Mouse (Mus musculus) heart, embryonic 11.5 days (tissue): ENCODE results near the gene Lman1l. TPM values are rescaled to one million over a fixed set of nuclear protein-coding genes. Genes with fewer than 3 reads are reported as not detected.
A peak's percentile ranks its signal among the peaks of the same experiment; 100 is the strongest.

ENCODE experiments used
- ATAC-seq: fragments of 200-750 bp; cut with Nextera tagmentation; replicated peaks from 2 replicates; pipeline ENCODE4 v1.8.0; 2017; ENCODE audit warnings: moderate library complexity; ENCODE audit not compliant: insufficient number of reproducible peaks, low FRiP score, low TSS enrichment
- H3K27ac ChIP-seq: fragments of 300-500 bp; sonication (generic); 2 replicates; pipeline ENCODE4 v1.5.1; 2014; ENCODE audit warnings: mild to moderate bottlenecking, low read depth, low read length
- H3K27me3 ChIP-seq: fragments of 300-500 bp; sonication (generic); 2 replicates; pipeline ENCODE4 v1.6.1; 2014; ENCODE audit warnings: mild to moderate bottlenecking, low read length, mixed read lengths; ENCODE audit not compliant: control insufficient read depth, insufficient read depth
- H3K36me3 ChIP-seq: fragments of 300-500 bp; sonication (generic); 2 replicates; pipeline ENCODE4 v1.6.1; 2014; ENCODE audit warnings: mild to moderate bottlenecking, low read length, moderate library complexity, mixed read lengths; ENCODE audit not compliant: control insufficient read depth, insufficient read depth
- H3K4me1 ChIP-seq: fragments of 300-500 bp; sonication (generic); 2 replicates; pipeline ENCODE4 v1.6.1; 2014; ENCODE audit warnings: low read length; ENCODE audit not compliant: control insufficient read depth, insufficient read depth
- H3K4me2 ChIP-seq: fragments of 300-500 bp; sonication (generic); 2 replicates; pipeline ENCODE4 v1.6.1; 2014; ENCODE audit warnings: mild to moderate bottlenecking, moderate library complexity
- H3K4me3 ChIP-seq: fragments of 300-500 bp; sonication (generic); 2 replicates; pipeline ENCODE4 v1.5.1; 2014; ENCODE audit warnings: low read depth, low read length
- H3K9ac ChIP-seq: fragments of 300-500 bp; sonication (generic); 2 replicates; pipeline ENCODE4 v1.6.1; 2014; ENCODE audit warnings: mild to moderate bottlenecking, low read depth, low read length, moderate library complexity
- H3K9me3 ChIP-seq: fragments of 300-500 bp; sonication (generic); replicated peaks from 2 replicates; pipeline ENCODE4 v1.6.1; 2016; ENCODE audit warnings: low read length; ENCODE audit not compliant: control insufficient read depth
- WGBS: fragments of 180-500 bp; shearing (Covaris S2); extraction: QIAGEN DNeasy Blood & Tissue Kit; methylation state at CpG from one replicate; pipeline ENCODE4 v1.1.7; 2014; ENCODE audit not compliant: insufficient replicate concordance; 5-methylcytosine and 5-hydroxymethylcytosine counted together
- polyA plus RNA-seq: library from polyadenylated mRNA; unstranded; fragments of >200 nt; fragmentation: Nextera tagmentation; extraction: Ambion mirVana; gene quantifications from 2 replicates; pipeline ENCODE4 v1.2.1, GENCODE M21; 2014

Gene Lman1l
- polyA plus RNA-seq, 1 experiment from 2014 or later = not detected

- Histone ChIP-seq H3K4me3 (no peak overlapping the region), H3K27me3 (no peaks in the 10 kb centered on the region), H3K27ac (peak overlapping the region; percentile 85), H3K9me3 (no peaks in the 10 kb centered on the region), H3K4me1 (peaks cover 69% of the 10 kb centered on the region), H3K4me2 (peak overlapping the region; percentile 52), H3K36me3 (peaks cover 3% of the 10 kb centered on the region; the same call in 1 of the 2 replicates), H3K9ac (peak overlapping the region; percentile 56)
- WGBS = 17% methylated on average over 6 of the region's 6 CpGs
- no peak for ATAC-seq
Measured at GRCm38 (mm10) chr9:57637741-57638322, 17.3 kb upstream of the Lman1l start.

GRCm38 (mm10) chr9:57637272-57637671 lies 16.7 kb upstream of the Lman1l start:
- Histone ChIP-seq H3K27me3 (no peaks in the 10 kb centered on the region), H3K4me2 (peak overlapping the region; percentile 52), H3K9ac (peak overlapping the region; percentile 56; the same call in 1 of the 2 replicates), H3K4me3 (no peak overlapping the region), H3K27ac (peak overlapping the region; percentile 85), H3K36me3 (peaks cover 3% of the 10 kb centered on the region; the same call in 1 of the 2 replicates), H3K9me3 (no peaks in the 10 kb centered on the region), H3K4me1 (peaks cover 66% of the 10 kb centered on the region)
- no peak for ATAC-seq
- 61% methylated on average over 3 of the region's 3 CpGs for WGBS

- no peak for ATAC-seq
- H3K4me1 ChIP-seq = peaks cover 32% of the 10 kb centered on the region
- no peak overlapping the region for H3K27ac ChIP-seq
- H3K9me3 ChIP-seq = no peaks in the 10 kb centered on the region
- H3K4me2 ChIP-seq = no peak overlapping the region
- no peak overlapping the region for H3K4me3 ChIP-seq
- peaks cover 10% of the 10 kb centered on the region for H3K36me3 ChIP-seq
- no peak overlapping the region for H3K9ac ChIP-seq
- no peaks in the 10 kb centered on the region for H3K27me3 ChIP-seq
- 34% methylated on average over 4 of the region's 4 CpGs for WGBS
Measured at GRCm38 (mm10) chr9:57633481-57634024, 13.0 kb upstream of the Lman1l start.

GRCm38 (mm10) chr9:57629118-57629874 lies 8.7 kb upstream of the Lman1l start:
- Histone ChIP-seq H3K9me3 (no peaks in the 10 kb centered on the region), H3K27me3 (no peaks in the 10 kb centered on the region), H3K36me3 (peaks cover 30% of the 10 kb centered on the region), H3K9ac (no peak overlapping the region), H3K4me3 (no peak overlapping the region), H3K27ac (no peak overlapping the region), H3K4me2 (no peak overlapping the region), H3K4me1 (peaks cover 10% of the 10 kb centered on the region)
- no peak for ATAC-seq
- 69% methylated on average over 14 of the region's 14 CpGs for WGBS

- ATAC-seq = no peak
- Histone ChIP-seq H3K4me3 (no peak overlapping the region), H3K9me3 (no peaks in the 10 kb centered on the region), H3K4me1 (peaks cover 4% of the 10 kb centered on the region; the same call in 1 of the 2 replicates), H3K9ac (no peak overlapping the region), H3K4me2 (no peak overlapping the region), H3K27me3 (no peaks in the 10 kb centered on the region), H3K27ac (no peak overlapping the region), H3K36me3 (peaks cover 30% of the 10 kb centered on the region)
- 83% methylated on average over 12 of the region's 12 CpGs for WGBS
Measured at GRCm38 (mm10) chr9:57628717-57629116, 8.1 kb upstream of the Lman1l start.

- Histone ChIP-seq H3K4me1 (no peaks in the 10 kb centered on the region), H3K9me3 (no peaks in the 10 kb centered on the region), H3K27me3 (no peaks in the 10 kb centered on the region), H3K27ac (no peak overlapping the region), H3K36me3 (peaks cover 30% of the 10 kb centered on the region), H3K9ac (no peak overlapping the region), H3K4me2 (no peak overlapping the region), H3K4me3 (no peak overlapping the region)
- ATAC-seq = no peak
- 85% methylated on average over 11 of the region's 11 CpGs for WGBS
Measured at GRCm38 (mm10) chr9:57627892-57628291, 7.3 kb upstream of the Lman1l start.

GRCm38 (mm10) chr9:57627191-57627590 lies 6.6 kb upstream of the Lman1l start:
- ATAC-seq = no peak
- Histone ChIP-seq H3K4me3 (no peak overlapping the region), H3K36me3 (peaks cover 30% of the 10 kb centered on the region), H3K4me2 (no peak overlapping the region), H3K27ac (no peak overlapping the region), H3K27me3 (no peaks in the 10 kb centered on the region), H3K9me3 (no peaks in the 10 kb centered on the region), H3K9ac (no peak overlapping the region), H3K4me1 (no peaks in the 10 kb centered on the region)
- 93% methylated on average over 17 of the region's 17 CpGs for WGBS

GRCm38 (mm10) chr9:57625674-57626500 lies 5.3 kb upstream of the Lman1l start:
- Histone ChIP-seq H3K36me3 (peaks cover 27% of the 10 kb centered on the region), H3K27me3 (no peaks in the 10 kb centered on the region), H3K27ac (no peak overlapping the region), H3K4me2 (no peak overlapping the region), H3K4me3 (no peak overlapping the region), H3K4me1 (no peaks in the 10 kb centered on the region), H3K9me3 (no peaks in the 10 kb centered on the region), H3K9ac (no peak overlapping the region)
- 81% methylated on average over 15 of the region's 15 CpGs for WGBS
- ATAC-seq = no peak
